In the genomic region with DNA sequence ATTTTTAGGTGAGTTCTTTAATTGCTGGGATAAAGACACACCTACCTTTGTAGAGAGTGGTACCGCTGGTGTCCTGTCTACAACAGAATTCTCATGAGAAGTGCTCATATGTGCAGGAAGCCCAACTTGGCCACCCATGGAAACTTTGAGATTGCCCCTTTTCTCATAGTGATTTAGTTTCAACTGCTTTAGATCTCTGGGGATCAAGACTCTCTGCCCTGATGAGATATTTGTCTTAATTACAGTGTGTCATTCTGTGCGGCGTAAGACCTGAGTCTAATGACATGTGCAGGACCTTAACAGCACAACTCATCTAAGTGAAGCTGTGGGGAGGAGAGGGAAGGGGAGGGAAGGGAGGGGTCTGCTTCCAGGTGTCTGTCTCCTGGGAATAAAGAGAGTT, we compare ENCODE assay signal across 18 mouse cellular contexts.
"Had no signal": no experiment of that assay in that cellular context is flagged by ENCODE, and none has a peak within 500 bp of the region (broad histone marks: within the 10 kb centered on the region; RNA-seq: fewer than 3 reads in every experiment).

No protein-coding gene starts in this region.

- H3K27me3 ChIP-seq: lung, embryonic 15.5 days; megakaryocyte, embryonic 14.5 days; midbrain, embryonic 13.5 days; midbrain, embryonic 15.5 days; neural tube, embryonic 12.5 days; stomach, embryonic 15.5 days had no signal

- H3K4me2 ChIP-seq: lung, embryonic 15.5 days; midbrain, embryonic 13.5 days; midbrain, embryonic 15.5 days; neural tube, embryonic 12.5 days; stomach, embryonic 15.5 days had no signal

- H3K4me1 ChIP-seq: midbrain, embryonic 13.5 days; midbrain, embryonic 15.5 days; neural tube, embryonic 12.5 days; stomach, embryonic 15.5 days had no signal

- H3K4me3 ChIP-seq: lung, embryonic 15.5 days; megakaryocyte, embryonic 14.5 days; midbrain, embryonic 13.5 days; midbrain, embryonic 15.5 days; neural tube, embryonic 12.5 days; stomach, embryonic 15.5 days had no signal

- H3K36me3 ChIP-seq: lung, embryonic 15.5 days; midbrain, embryonic 13.5 days; midbrain, embryonic 15.5 days; neural tube, embryonic 12.5 days had no signal

- H3K27ac ChIP-seq: lung, embryonic 15.5 days; macrophage; midbrain, embryonic 13.5 days; midbrain, embryonic 15.5 days; neural tube, embryonic 12.5 days; stomach, embryonic 15.5 days; stomach, postnatal 0 days had no signal

- H3K9ac ChIP-seq: liver, postnatal 0 days; lung, embryonic 15.5 days; midbrain, embryonic 13.5 days; midbrain, embryonic 15.5 days; neural tube, embryonic 12.5 days; stomach, embryonic 15.5 days had no signal

- H3K9me3 ChIP-seq: lung, embryonic 15.5 days; megakaryocyte, embryonic 14.5 days; midbrain, embryonic 13.5 days; midbrain, embryonic 15.5 days; neural tube, embryonic 12.5 days; stomach, embryonic 15.5 days had no signal

- ATAC-seq: liver, postnatal 0 days; lung, postnatal 0 days; midbrain, embryonic 13.5 days; midbrain, embryonic 15.5 days had no signal

- DNase-seq: liver, postnatal 0 days; lung, adult 2 months; lung, postnatal 14 days; lung, postnatal 36 days; right cerebral cortex, postnatal 25 days; right cerebral cortex, postnatal 4 days; thymus, adult 2 months; thymus, postnatal 25 days; thymus, postnatal 4 days had no signal
